Mouse (Mus musculus) spleen, embryonic (tissue): ENCODE results near the gene Ogn.

ENCODE experiments used
- CTCF ChIA-PET: fragments of 350-600 bp; sonication (Branson Sonifier 250); formaldehyde crosslinking; loops from one replicate; lab custom pipeline; 2022; lab: Charles Lee

Ogn gene

DNA sequence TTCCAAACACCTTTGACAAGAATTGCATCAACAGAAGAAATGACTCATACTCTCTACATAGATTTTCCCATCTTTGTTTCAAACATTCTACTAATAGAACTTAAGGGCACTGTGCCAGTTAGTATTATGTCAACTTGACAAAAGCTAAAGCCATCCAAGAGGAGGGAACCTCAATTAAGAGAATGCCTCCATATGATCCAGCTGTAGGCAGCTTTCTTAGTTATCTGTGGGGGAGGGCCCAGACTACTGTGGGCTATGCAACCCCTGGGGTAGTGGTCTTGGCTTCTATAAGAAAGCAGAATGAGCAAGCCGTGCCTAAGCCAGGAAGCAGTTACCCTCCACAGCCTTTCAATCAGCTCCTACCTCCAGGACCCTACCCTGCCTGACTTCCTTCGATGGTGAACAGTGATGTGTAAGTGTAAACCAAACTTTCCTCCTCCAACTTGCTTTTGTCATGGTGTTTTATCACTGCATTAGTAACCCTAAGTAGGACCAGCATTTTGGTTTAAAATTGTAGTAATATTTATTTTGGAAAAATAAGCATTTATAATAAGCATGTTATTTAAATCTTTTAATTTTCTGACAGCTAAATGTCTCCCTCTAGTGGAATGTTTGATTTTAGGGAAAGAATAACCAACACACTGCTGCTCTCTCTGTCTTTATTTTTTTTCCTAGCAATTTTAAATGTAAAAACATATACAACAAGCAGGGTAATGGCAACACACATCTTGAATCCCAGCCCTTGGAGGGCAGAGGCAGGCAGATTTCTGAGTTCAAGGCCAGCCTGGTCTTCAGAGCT is 37.1 kb downstream of the Ogn start:
- CTCF ChIA-PET, result interaction anchor here (0.7 kb wide), 1 partner anchor 23 kb away, joined by 3 read pairs; no protein-coding TSS in a partner anchor

DNA sequence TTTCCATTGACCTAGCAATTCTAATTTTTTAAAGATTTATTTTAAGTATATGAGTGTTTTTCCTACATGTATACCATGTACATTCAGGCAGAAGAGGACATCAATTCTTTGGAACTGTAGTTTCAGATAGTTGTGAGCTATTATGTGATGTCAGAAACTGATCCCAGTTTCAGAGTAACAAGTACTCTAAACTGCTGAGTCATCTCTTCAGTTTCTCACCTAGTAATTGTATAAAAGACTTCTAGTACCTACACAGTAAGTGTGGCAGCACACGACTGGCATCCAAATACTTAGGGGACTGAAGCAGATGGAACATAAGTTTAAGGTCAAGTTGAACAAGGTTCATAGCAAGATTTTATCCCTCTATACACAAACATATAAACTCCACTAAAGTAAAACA is 38.2 kb downstream of the Ogn start:
- CTCF ChIA-PET, result interaction anchor here (1.1 kb wide), 1 partner anchor 126 kb away, joined by 3 read pairs; no protein-coding TSS in a partner anchor

- CTCF ChIA-PET, result no interaction called here
These were observed 43.3 kb downstream of the Ogn start for GRCm38 (mm10) chr13:49651136-49651535.

GRCm38 (mm10) chr13:49651781-49652351 is 44.0 kb downstream of the Ogn start:
- CTCF ChIA-PET, result interaction anchor here (1.1 kb wide), 1 partner anchor 29 kb away, joined by 3 read pairs; no protein-coding TSS in a partner anchor

DNA sequence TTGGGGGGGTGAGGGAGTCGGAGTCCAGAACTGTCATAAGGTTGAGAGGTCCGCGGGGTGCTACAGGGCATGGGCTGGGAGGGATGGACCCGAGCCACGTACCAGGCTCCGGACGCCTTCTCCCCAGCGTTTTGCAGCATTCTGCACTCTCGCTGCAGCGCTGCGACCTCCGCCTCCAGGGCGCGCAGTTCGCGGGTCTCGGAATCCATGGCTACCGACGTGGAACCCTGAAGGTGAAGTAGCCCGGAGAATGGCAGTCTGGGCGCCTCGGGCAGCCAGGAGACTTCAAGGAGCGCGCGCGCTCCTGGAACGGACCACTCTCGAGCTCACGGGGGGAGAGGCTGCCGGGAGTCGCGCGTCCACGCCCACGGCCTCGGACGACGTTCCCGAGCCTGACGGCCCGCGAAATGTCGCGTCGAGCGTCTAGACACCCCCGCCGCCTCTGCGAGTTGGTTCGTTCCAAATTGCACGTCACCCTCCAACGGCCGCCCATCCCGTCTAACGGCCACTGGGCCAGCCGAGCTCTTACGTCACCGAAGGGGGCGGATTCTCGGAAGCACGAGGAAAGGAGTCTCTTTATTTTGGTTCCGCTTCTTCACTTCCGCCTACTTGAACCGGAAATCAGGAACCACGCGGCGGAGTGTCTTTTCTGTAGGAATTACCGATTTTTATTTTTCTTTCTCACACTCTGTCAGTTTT is 44.8 kb downstream of the Ogn start, which contains the start of the genes Cenpp and Nol8:
Cenpp (minus strand) TSS at position 305 of the 699 bp plus-strand sequence.
Nol8 (plus strand) TSS at position 598 of the 699 bp plus-strand sequence.
- CTCF ChIA-PET, result interaction anchor here (1.1 kb wide), 1 partner anchor 30 kb away, joined by 3 read pairs; no protein-coding TSS in a partner anchor

DNA sequence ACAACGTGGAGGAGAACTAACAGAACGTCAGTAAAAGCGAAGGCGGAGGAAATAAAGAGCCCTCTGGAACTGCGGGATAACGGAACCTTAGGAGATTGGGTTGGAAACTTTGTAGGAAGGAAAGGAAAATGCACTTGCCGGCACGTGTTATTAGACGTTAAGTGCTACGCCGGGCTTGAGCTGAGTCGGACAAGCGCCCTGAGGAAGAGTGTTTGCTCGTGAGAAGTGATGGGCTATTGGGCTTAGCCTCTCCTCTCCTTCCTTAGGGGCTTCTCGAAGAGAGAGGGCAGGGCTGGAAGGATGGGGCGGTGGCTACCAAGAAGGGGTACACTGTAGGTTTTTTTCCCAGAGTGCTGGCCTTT is 45.3 kb downstream of the Ogn start:
- CTCF ChIA-PET, result no interaction called here
